Mouse (Mus musculus): Measurements from ENCODE around the gene Gp1ba.

The Gp1ba gene

GRCm38 (mm10) chr11:70668335-70668770, 29.4 kb downstream of the Gp1ba start:
- in situ Hi-C loops (cut with MboI, MseI): loop anchor here (25.0 kb wide), 2 partner anchors 906 to 1256 kb away; partner anchors contain the start of genes Kdm6b, Polr2a, Slc35g3 and Zbtb4

- in situ Hi-C loops (cut with MboI, MseI): loop anchor here (25.0 kb wide), 2 partner anchors 907 to 1257 kb away; partner anchors contain the start of genes Kdm6b, Polr2a, Slc35g3 and Zbtb4
Observed at GRCm38 (mm10) chr11:70668771-70669505, 30.0 kb downstream of the Gp1ba start, which contains the start of gene Spag7. Gene Spag7 (minus strand): TSS chr11:70669416.

GRCm38 (mm10) chr11:70669582-70670345, 30.8 kb downstream of the Gp1ba start:
- in situ Hi-C loops (cut with MboI, MseI): loop anchor here (25.0 kb wide), 2 partner anchors 907 to 1257 kb away; partner anchors contain the start of genes Kdm6b, Polr2a, Slc35g3 and Zbtb4

- in situ Hi-C loops (cut with MboI, MseI): loop anchor here (25.0 kb wide), 2 partner anchors 908 to 1258 kb away; partner anchors contain the start of genes Kdm6b, Polr2a, Slc35g3 and Zbtb4
Observed at GRCm38 (mm10) chr11:70670483-70670882, 31.6 kb downstream of the Gp1ba start.

- in situ Hi-C loops (cut with MboI, MseI): loop anchor here (25.0 kb wide), 2 partner anchors 909 to 1259 kb away; partner anchors contain the start of genes Kdm6b, Polr2a, Slc35g3 and Zbtb4
Observed at GRCm38 (mm10) chr11:70671333-70672047, 32.6 kb downstream of the Gp1ba start.

- in situ Hi-C loops (cut with MboI, MseI): loop anchor here (25.0 kb wide), 2 partner anchors 912 to 1262 kb away; partner anchors contain the start of genes Kdm6b, Polr2a, Slc35g3 and Zbtb4
Observed at GRCm38 (mm10) chr11:70674014-70674413, 35.1 kb downstream of the Gp1ba start.

GRCm38 (mm10) chr11:70674501-70674900, 35.6 kb downstream of the Gp1ba start:
- in situ Hi-C loops (cut with MboI, MseI): loop anchor here (25.0 kb wide), 2 partner anchors 912 to 1262 kb away; partner anchors contain the start of genes Kdm6b, Polr2a, Slc35g3 and Zbtb4

GRCm38 (mm10) chr11:70678092-70678491, 39.2 kb downstream of the Gp1ba start:
- in situ Hi-C loops (cut with MboI, MseI): no loop called here

- in situ Hi-C loops (cut with MboI, MseI): no loop called here
Observed at GRCm38 (mm10) chr11:70678576-70678975, 39.7 kb downstream of the Gp1ba start.

- in situ Hi-C loops (cut with MboI, MseI): no loop called here
Observed at GRCm38 (mm10) chr11:70679361-70679760, 40.4 kb downstream of the Gp1ba start.

- in situ Hi-C loops (cut with MboI, MseI): no loop called here
Observed at GRCm38 (mm10) chr11:70679894-70680293, 41.0 kb downstream of the Gp1ba start.

GRCm38 (mm10) chr11:70681170-70681569, 42.2 kb downstream of the Gp1ba start:
- in situ Hi-C loops (cut with MboI, MseI): no loop called here

- in situ Hi-C loops (cut with MboI, MseI): no loop called here
Observed at GRCm38 (mm10) chr11:70681897-70682581, 43.1 kb downstream of the Gp1ba start.

GRCm38 (mm10) chr11:70683640-70684039, 44.7 kb downstream of the Gp1ba start:
- in situ Hi-C loops (cut with MboI, MseI): no loop called here

- in situ Hi-C loops (cut with MboI, MseI): loop anchor here (5.0 kb wide), 1 partner anchor 70 kb away; no protein-coding TSS in a partner anchor
Observed at GRCm38 (mm10) chr11:70686901-70687566, 48.1 kb downstream of the Gp1ba start.

GRCm38 (mm10) chr11:70687601-70688199, 48.8 kb downstream of the Gp1ba start, which contains the start of gene Camta2:
Gene Camta2 (minus strand): TSS chr11:70688105.
- in situ Hi-C loops (cut with MboI, MseI): loop anchor here (5.0 kb wide), 1 partner anchor 70 kb away; no protein-coding TSS in a partner anchor

GRCm38 (mm10) chr11:70688372-70688771, 49.5 kb downstream of the Gp1ba start:
- in situ Hi-C loops (cut with MboI, MseI): loop anchor here (5.0 kb wide), 1 partner anchor 69 kb away; no protein-coding TSS in a partner anchor

- in situ Hi-C loops (cut with MboI, MseI): loop anchor here (5.0 kb wide), 1 partner anchor 68 kb away; no protein-coding TSS in a partner anchor
Observed at GRCm38 (mm10) chr11:70689578-70689977, 50.7 kb downstream of the Gp1ba start.

Measured in T-helper 2 cell (primary cell).